21 mouse cellular contexts compared by ENCODE assay signal in the genomic region with DNA sequence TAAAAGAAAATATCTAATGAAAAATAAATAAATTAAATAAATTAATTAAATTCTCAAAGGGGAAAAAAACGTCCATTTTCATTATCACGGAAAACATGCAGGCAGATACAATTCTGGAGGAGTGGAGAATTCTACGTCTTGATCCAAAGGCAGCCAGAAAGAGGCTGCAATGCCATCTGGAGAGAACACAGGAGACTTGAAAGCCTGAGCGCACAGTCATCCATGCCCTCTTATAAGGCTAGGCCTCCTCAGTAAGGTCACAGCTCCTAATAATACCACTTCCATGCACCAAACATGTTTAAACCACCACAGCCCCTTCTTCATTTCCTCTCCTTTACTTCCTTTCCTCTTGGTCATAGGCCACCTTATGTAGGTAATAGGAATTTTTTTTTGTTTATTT.
"Had no signal": no experiment of that assay in that cellular context is flagged by ENCODE, and none has a peak within 500 bp of the region (broad histone marks: within the 10 kb centered on the region; RNA-seq: fewer than 3 reads in every experiment).

No protein-coding gene starts in this region.

- H3K4me3 ChIP-seq: limb, embryonic 10.5 days; limb, embryonic 13.5 days; liver, embryonic 12.5 days; liver, embryonic 15.5 days; lung, embryonic 15.5 days; megakaryocyte, embryonic 14.5 days; midbrain, embryonic 10.5 days; midbrain, embryonic 13.5 days; myocyte; neural tube, embryonic 13.5 days had no signal

- H3K27ac ChIP-seq: limb, embryonic 10.5 days; limb, embryonic 13.5 days; liver, embryonic 12.5 days; liver, embryonic 15.5 days; lung, embryonic 15.5 days; midbrain, embryonic 10.5 days; midbrain, embryonic 13.5 days; neural tube, embryonic 13.5 days had no signal

- DNase-seq: kidney, postnatal 14 days; kidney, postnatal 4 days; layer of hippocampus, adult 9-11 months; liver; lung, adult 18-20 months; lung, postnatal 10 days; lung, postnatal 36 days; retina, postnatal 1 day; thymus, adult 2 months; thymus, postnatal 14 days; thymus, postnatal 4 days had no signal
